Mouse (Mus musculus) adrenal gland, adult 8-10 months (tissue): ENCODE data around the gene Pgam1. TPM values are rescaled to one million over a fixed set of nuclear protein-coding genes. Genes with fewer than 3 reads are reported as not detected.
"Not testable (repeated sequence)": the region's sequence is repeated elsewhere in the genome, so short reads cannot be mapped to it uniquely, and the experiment has no call there.

Experiments used
- DNase-seq: peaks from one replicate; pipeline ENCODE4 v3.0.0; 2022
- total RNA-seq, 4 experiments: library from RNA; stranded (reverse); gene quantifications; 2 replicates each; pipeline ENCODE4 v1.2.4; 2022

Pgam1 gene
- total RNA-seq, 4 experiments from 2014 or later = 650 to 931 (median 818) TPM

- DNase-seq = peak; percentile 81
Measured at GRCm38 (mm10) chr19:41912121-41913080, 678 bp downstream of the Pgam1 start.

GRCm38 (mm10) chr19:41913774-41914591 is 2.3 kb downstream of the Pgam1 start:
- no peak for DNase-seq

GRCm38 (mm10) chr19:41914592-41914882 is 2.8 kb downstream of the Pgam1 start:
- not testable (repeated sequence) for DNase-seq

GRCm38 (mm10) chr19:41915294-41915693 is 3.6 kb downstream of the Pgam1 start:
- DNase-seq = no peak

GRCm38 (mm10) chr19:41916853-41917252 is 5.1 kb downstream of the Pgam1 start:
- no peak for DNase-seq

- no peak for DNase-seq
Measured at GRCm38 (mm10) chr19:41919471-41919870, 7.7 kb downstream of the Pgam1 start.

- no peak for DNase-seq
Measured at GRCm38 (mm10) chr19:41920412-41921067, 8.8 kb downstream of the Pgam1 start.

GRCm38 (mm10) chr19:41932686-41933085 is 21.0 kb downstream of the Pgam1 start:
- no peak for DNase-seq

GRCm38 (mm10) chr19:41933179-41934086 is 21.7 kb downstream of the Pgam1 start, which contains the start of the genes Exosc1 and Zdhhc16:
Exosc1 (minus strand) TSS chr19:41933423.
Zdhhc16 (plus strand) TSS chr19:41933480.
- DNase-seq = peak; percentile 98

- DNase-seq = no peak
Measured at GRCm38 (mm10) chr19:41934124-41934523, 22.4 kb downstream of the Pgam1 start.

- DNase-seq = no peak
Measured at GRCm38 (mm10) chr19:41935921-41936320, 24.2 kb downstream of the Pgam1 start.

- DNase-seq = no peak
Measured at GRCm38 (mm10) chr19:41938539-41938938, 26.8 kb downstream of the Pgam1 start.

GRCm38 (mm10) chr19:41943841-41944240 is 32.1 kb downstream of the Pgam1 start:
- DNase-seq = no peak

- no peak for DNase-seq
Measured at GRCm38 (mm10) chr19:41952287-41952686, 40.6 kb downstream of the Pgam1 start.

GRCm38 (mm10) chr19:41953574-41953973 is 41.9 kb downstream of the Pgam1 start:
- DNase-seq = no peak

Other genes starting within 250 kb of the Pgam1 start
- 10 to 100 TPM in 2 of 4 experiments, 1 to 10 TPM in 2; 5.7 to 32.3 (median 14.2) TPM for gene Slit1, start 168.3 kb upstream of the Pgam1 start, total RNA-seq
- gene Arhgap19, start 109.9 kb upstream of the Pgam1 start, total RNA-seq = 1 to 10 TPM; 4.5 to 8.6 (median 7.2) TPM
- 1 to 10 TPM; 7.5 to 9.2 (median 8.8) TPM for gene Frat1, start 82.0 kb upstream of the Pgam1 start, total RNA-seq
- gene Frat2, start 63.8 kb upstream of the Pgam1 start, total RNA-seq = 1 to 10 TPM; 1.8 to 4.4 (median 3.8) TPM
- 10 to 100 TPM; 15.8 to 17.9 (median 17.0) TPM for gene Rrp12, start 15.8 kb upstream of the Pgam1 start, total RNA-seq
- gene Exosc1, start 21.5 kb downstream of the Pgam1 start, total RNA-seq = 10 to 100 TPM; 26.6 to 34.0 (median 30.8) TPM
- gene Zdhhc16, start 21.6 kb downstream of the Pgam1 start, total RNA-seq = 10 to 100 TPM; 29.5 to 40.7 (median 34.8) TPM
- 10 to 100 TPM; 25.4 to 36.3 (median 29.7) TPM for gene Mms19, start 69.2 kb downstream of the Pgam1 start, total RNA-seq
- gene Ubtd1, start 69.8 kb downstream of the Pgam1 start, total RNA-seq = 10 to 100 TPM; 17.2 to 23.2 (median 21.2) TPM
- 1 to 10 TPM in 1 of 4 experiments, under 1 TPM in 2, not detected in 1; 0.27 to 1.3 (median 0.42) TPM for gene Ankrd2, start 124.1 kb downstream of the Pgam1 start, total RNA-seq
- gene Hoga1, start 133.7 kb downstream of the Pgam1 start, total RNA-seq = 10 to 100 TPM in 2 of 4 experiments, 1 to 10 TPM in 2; 2.8 to 17.4 (median 9.1) TPM
- 1 to 10 TPM in 2 of 4 experiments, under 1 TPM in 2; 0.58 to 3.5 (median 1.5) TPM for gene 4933411K16Rik, start 140.3 kb downstream of the Pgam1 start, total RNA-seq
- gene Morn4, start 174.4 kb downstream of the Pgam1 start, total RNA-seq = 10 to 100 TPM in 3 of 4 experiments, 1 to 10 TPM in 1; 9.1 to 25.1 (median 19.8) TPM
- gene Pi4k2a, start 178.5 kb downstream of the Pgam1 start, total RNA-seq = 10 to 100 TPM; 78.8 to 81.8 (median 80.4) TPM
- 100 to 1,000 TPM in 1 of 4 experiments, 10 to 100 TPM in 3; 53.5 to 107 (median 73.9) TPM for gene Avpi1, start 217.1 kb downstream of the Pgam1 start, total RNA-seq
- 10 to 100 TPM; 35.2 to 56.5 (median 47.4) TPM for gene Marveld1, start 235.5 kb downstream of the Pgam1 start, total RNA-seq